Mouse (Mus musculus) right cerebral cortex, postnatal 36 days (tissue): ENCODE results near the gene Pip4k2a.
"Not testable (repeated sequence)": the region's sequence is repeated elsewhere in the genome, so short reads cannot be mapped to it uniquely, and the experiment has no call there.

Source experiments
- DNase-seq, 2 experiments: peaks; one replicate each; pipeline ENCODE4 v3.0.0; 2022; ENCODE audit warnings: low spot score in 2 of 2, mixed read lengths in 1 of 2

Gene Pip4k2a

GRCm38 (mm10) chr2:18900635-18901034 is 97.3 kb downstream of the Pip4k2a start:
- DNase-seq, result no peak

- DNase-seq, result no peak
These were observed 100.1 kb downstream of the Pip4k2a start for GRCm38 (mm10) chr2:18897742-18898256.

GRCm38 (mm10) chr2:18896015-18896414 is 101.9 kb downstream of the Pip4k2a start:
- no peak for DNase-seq

- not testable (repeated sequence) for DNase-seq
These were observed 104.6 kb downstream of the Pip4k2a start for GRCm38 (mm10) chr2:18893336-18893735.

- DNase-seq, result no peak
These were observed 105.9 kb downstream of the Pip4k2a start for GRCm38 (mm10) chr2:18891991-18892537.

- DNase-seq, result no peak
These were observed 107.5 kb downstream of the Pip4k2a start for GRCm38 (mm10) chr2:18890227-18891001.

- DNase-seq, result no peak
These were observed 113.6 kb downstream of the Pip4k2a start for GRCm38 (mm10) chr2:18884277-18884676.

GRCm38 (mm10) chr2:18874626-18875025 is 123.3 kb downstream of the Pip4k2a start:
- peak in 1 of 2 experiments; percentile 28 for DNase-seq

- no peak for DNase-seq
These were observed 123.9 kb downstream of the Pip4k2a start for GRCm38 (mm10) chr2:18874063-18874462.

GRCm38 (mm10) chr2:18873440-18873839 is 124.5 kb downstream of the Pip4k2a start:
- DNase-seq, result no peak

- peak; percentile 48 to 66 for DNase-seq
These were observed 125.1 kb downstream of the Pip4k2a start for GRCm38 (mm10) chr2:18872797-18873196.

- no peak for DNase-seq
These were observed 126.8 kb downstream of the Pip4k2a start for GRCm38 (mm10) chr2:18871087-18871486.

- no peak for DNase-seq
These were observed 130.9 kb downstream of the Pip4k2a start for GRCm38 (mm10) chr2:18867069-18867468.

- DNase-seq, result no peak
These were observed 133.2 kb downstream of the Pip4k2a start for GRCm38 (mm10) chr2:18864719-18865118.

- no peak for DNase-seq
These were observed 136.2 kb downstream of the Pip4k2a start for GRCm38 (mm10) chr2:18861607-18862158.

- DNase-seq, result no peak
These were observed 137.2 kb downstream of the Pip4k2a start for GRCm38 (mm10) chr2:18860686-18861085.

GRCm38 (mm10) chr2:18857952-18858351 is 140.0 kb downstream of the Pip4k2a start:
- DNase-seq, result no peak

GRCm38 (mm10) chr2:18856461-18856860 is 141.5 kb downstream of the Pip4k2a start:
- DNase-seq, result no peak

GRCm38 (mm10) chr2:18855246-18855645 is 142.7 kb downstream of the Pip4k2a start:
- DNase-seq, result no peak

GRCm38 (mm10) chr2:18853345-18853744 is 144.6 kb downstream of the Pip4k2a start:
- DNase-seq, result peak in 1 of 2 experiments; percentile 9

GRCm38 (mm10) chr2:18850657-18851056 is 147.3 kb downstream of the Pip4k2a start:
- DNase-seq, result no peak

- DNase-seq, result no peak
These were observed 149.8 kb downstream of the Pip4k2a start for GRCm38 (mm10) chr2:18848074-18848629.
